In the genomic region with DNA sequence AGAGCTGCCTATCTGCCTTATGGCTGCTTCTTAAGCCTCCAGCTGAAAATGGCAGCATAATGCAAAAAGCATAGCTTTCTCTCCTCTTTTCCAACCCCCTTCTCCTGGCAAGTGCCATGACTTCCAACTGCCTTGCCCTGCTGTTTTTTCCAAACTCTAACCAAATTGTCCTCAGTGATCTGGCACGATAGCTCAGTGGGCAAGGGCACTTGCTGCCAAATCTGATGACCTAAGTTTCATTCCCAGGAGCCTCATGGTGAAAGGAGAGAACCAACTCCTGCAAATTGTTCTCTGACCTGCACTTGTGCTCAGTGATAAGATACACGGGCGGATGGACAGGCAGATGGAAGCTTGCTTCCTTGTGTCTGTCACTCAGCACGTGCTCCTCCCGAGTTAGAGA, we compare ENCODE assay signal across 24 mouse cellular contexts. TPM values are rescaled to one million over a fixed set of nuclear protein-coding genes. Genes with fewer than 3 reads are reported as not detected.
"Had no signal": no experiment of that assay in that cellular context is flagged by ENCODE, and none has a peak within 500 bp of the region (broad histone marks: within the 10 kb centered on the region; RNA-seq: fewer than 3 reads in every experiment).

No protein-coding gene starts in this region.

- H3K4me3 ChIP-seq: lung, embryonic 15.5 days; megakaryocyte, embryonic 14.5 days; midbrain, embryonic 13.5 days; midbrain, embryonic 15.5 days; neural tube, embryonic 12.5 days had no signal

- H3K27ac ChIP-seq: lung, embryonic 15.5 days; macrophage; midbrain, embryonic 13.5 days; midbrain, embryonic 15.5 days; neural tube, embryonic 12.5 days had no signal

- H3K9me3 ChIP-seq: lung, embryonic 15.5 days; megakaryocyte, embryonic 14.5 days; midbrain, embryonic 13.5 days; midbrain, embryonic 15.5 days; neural tube, embryonic 12.5 days had no signal

- H3K27me3 ChIP-seq: lung, embryonic 15.5 days; midbrain, embryonic 13.5 days; midbrain, embryonic 15.5 days; neural tube, embryonic 12.5 days had no signal

- H3K4me1 ChIP-seq: midbrain, embryonic 13.5 days; midbrain, embryonic 15.5 days; neural tube, embryonic 12.5 days had no signal

- H3K4me2 ChIP-seq: lung, embryonic 15.5 days; midbrain, embryonic 11.5 days; midbrain, embryonic 13.5 days; midbrain, embryonic 15.5 days; neural tube, embryonic 12.5 days had no signal

- DNase-seq: lung, adult 2 months; lung, postnatal 14 days; lung, postnatal 36 days; retina, postnatal 1 day; right cerebral cortex, adult 18-20 months; right cerebral cortex, postnatal 25 days; right cerebral cortex, postnatal 4 days; spleen, adult 18-20 months; thymus, adult 18-20 months; thymus, postnatal 14 days; thymus, postnatal 36 days had no signal

- ATAC-seq: lung, postnatal 0 days; midbrain, embryonic 13.5 days; midbrain, embryonic 15.5 days had no signal

- H3K9ac ChIP-seq: lung, embryonic 15.5 days; midbrain, embryonic 13.5 days; midbrain, embryonic 15.5 days; neural tube, embryonic 12.5 days had no signal

RNA-seq across cellular contexts. Expression of a gene that starts 27.3 kb away (rescaled TPM):
- total RNA-seq: megakaryocyte progenitor cell, adult 5-6 weeks; midbrain, postnatal 0 days; monocyte, adult 5-6 weeks; neutrophil, adult 5-6 weeks had no signal
- polyA plus RNA-seq: macrophage; midbrain, embryonic 11.5 days; midbrain, embryonic 13.5 days; midbrain, embryonic 15.5 days; midbrain, postnatal 0 days; neural tube, embryonic 12.5 days; neural tube, embryonic 14.5 days had no signal
